8 mouse cellular contexts compared by ENCODE assay signal in the genomic region with DNA sequence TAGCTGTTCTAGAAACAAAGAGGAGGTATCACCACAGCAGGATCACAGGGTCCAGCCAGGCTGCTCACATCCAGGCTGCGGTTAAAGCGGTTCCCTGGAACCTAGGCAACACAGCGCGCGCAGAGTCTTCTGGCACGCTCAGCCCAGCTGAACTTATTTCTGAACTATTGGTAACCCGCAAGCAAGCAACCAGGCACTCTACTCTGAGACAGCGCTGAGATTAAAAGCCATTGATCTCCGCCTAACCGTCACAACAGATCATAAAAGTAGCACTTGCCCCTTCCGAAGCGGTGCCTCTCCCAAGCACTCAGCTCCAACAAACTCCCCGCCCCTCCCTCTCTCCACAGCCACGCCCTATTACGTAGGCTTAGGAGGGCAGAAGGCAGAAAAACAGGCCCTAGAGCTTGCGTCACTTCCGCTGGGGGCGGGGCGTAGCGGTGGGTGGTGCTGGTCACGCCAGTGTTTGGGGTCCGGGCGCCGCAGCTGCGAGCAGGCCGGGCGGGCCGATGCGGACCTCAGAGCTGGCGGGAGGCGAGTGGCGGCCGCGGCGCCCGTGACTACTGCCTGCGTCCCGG. TPM values are rescaled to one million over a fixed set of nuclear protein-coding genes. Genes with fewer than 3 reads are reported as not detected.
DNase-seq lines count a peak whose midpoint lies in the region; ATAC-seq and TF ChIP-seq lines count a peak whose summit lies in the region.

No protein-coding gene starts in this region.

- peak overlapping the region; percentile 85 for H3K4me3 ChIP-seq in bone marrow macrophage, adult 2 months (ENCODE audit: insufficient read depth, low read length)
- peak overlapping the region; percentile 74 for H3K4me3 ChIP-seq in embryonic fibroblast, embryonic 13.5 days (ENCODE audit: insufficient read depth, low read length)
- H3K4me3 ChIP-seq in heart, embryonic 11.5 days (ENCODE audit: low read depth, low read length), result peak overlapping the region; percentile 66
- peak overlapping the region; percentile 81 for H3K4me3 ChIP-seq in kidney, embryonic 16.5 days (ENCODE audit: low read length)
- H3K4me3 ChIP-seq in liver, adult 2 months (ENCODE audit: insufficient read depth, low read depth, low read length), result peak overlapping the region; percentile 74
- H3K4me3 ChIP-seq in myocyte, result peak overlapping the region; percentile 45

- no peak for TF ChIP-seq CTCF in bone marrow macrophage, adult 2 months (IDR thresholded peaks at IDR 0.05; ENCODE audit: low read depth, low read length)
- TF ChIP-seq CTCF in embryonic fibroblast, embryonic 13.5 days (IDR thresholded peaks at IDR 0.05; ENCODE audit: borderline replicate concordance, insufficient read depth, low read length), result no peak
- TF ChIP-seq CTCF in liver, adult 2 months (IDR thresholded peaks at IDR 0.05; ENCODE audit: low read depth, low read length), result no peak

- 0 out of 2 replicates have a peak, but pooled peaks have one; percentile 25 for TF ChIP-seq POLR2A in bone marrow macrophage, adult 2 months (IDR thresholded peaks at IDR 0.05; ENCODE audit: borderline replicate concordance, low read depth, low read length)
- TF ChIP-seq POLR2A in embryonic fibroblast, embryonic 13.5 days (IDR thresholded peaks at IDR 0.05; ENCODE audit: low read depth, low read length), result peak; percentile 98
- TF ChIP-seq POLR2A in liver, adult 2 months (IDR thresholded peaks at IDR 0.05; ENCODE audit: extremely low read depth, insufficient read depth, low read length), result peak; percentile 83
- TF ChIP-seq POLR2A in myocyte (IDR thresholded peaks at IDR 0.05; ENCODE audit: insufficient read length, low read depth), result peak; percentile 96

- peak; percentile 99 for DNase-seq in A20 (ENCODE audit: low read depth, low spot score)
- peak; percentile 94 for DNase-seq in liver, adult 2 months (ENCODE audit: extremely low read depth, low read depth, low spot score)
- peak; percentile 99 for DNase-seq in splenic B cell, adult 2 months (ENCODE audit: low read depth, low spot score)

- ATAC-seq in heart, embryonic 11.5 days (replicated peaks; ENCODE audit: insufficient number of reproducible peaks, low FRiP score, low TSS enrichment), result peak; percentile 99
- peak; percentile 100 for ATAC-seq in kidney, embryonic 16.5 days (ENCODE audit: low FRiP score, low TSS enrichment)

- H3K27ac ChIP-seq in bone marrow macrophage, adult 2 months (ENCODE audit: insufficient read depth, low read depth, low read length), result peak overlapping the region; percentile 75
- H3K27ac ChIP-seq in embryonic fibroblast, embryonic 13.5 days (ENCODE audit: insufficient read depth, low read length), result peak overlapping the region; percentile 36; the same call in 1 of the 2 replicates
- H3K27ac ChIP-seq in heart, embryonic 11.5 days (ENCODE audit: low read depth, low read length), result peak overlapping the region; percentile 97
- peak overlapping the region; percentile 98 for H3K27ac ChIP-seq in kidney, embryonic 16.5 days (ENCODE audit: low read length)
- peak overlapping the region; percentile 91 for H3K27ac ChIP-seq in liver, adult 2 months (replicated peaks; ENCODE audit: insufficient read depth, low read depth, low read length)

- peaks cover 13% of the 10 kb centered on the region for H3K4me1 ChIP-seq in bone marrow macrophage, adult 2 months (ENCODE audit: control insufficient read depth, insufficient read depth, low read length)
- no peaks in the 10 kb centered on the region for H3K4me1 ChIP-seq in embryonic fibroblast, embryonic 13.5 days (ENCODE audit: control insufficient read depth, insufficient read depth, low read length)
- H3K4me1 ChIP-seq in heart, embryonic 11.5 days (ENCODE audit: control insufficient read depth, insufficient read depth, low read length), result no peaks in the 10 kb centered on the region
- peaks cover 11% of the 10 kb centered on the region; the same call in 1 of the 2 replicates for H3K4me1 ChIP-seq in kidney, embryonic 16.5 days (ENCODE audit: insufficient read depth, low read length)
- H3K4me1 ChIP-seq in liver, adult 2 months (ENCODE audit: control insufficient read depth, insufficient read depth, low read length), result peaks cover 12% of the 10 kb centered on the region; the same call in 1 of the 2 replicates

- under 1% methylated on average over 31 of the region's 38 CpGs for WGBS in heart, embryonic 11.5 days (ENCODE audit: insufficient replicate concordance)
- under 1% methylated on average over 38 of the region's 38 CpGs for WGBS in kidney, embryonic 16.5 days
- under 1% methylated on average over 38 of the region's 38 CpGs for WGBS in liver, adult 2 months

- peak overlapping the region; percentile 84 for H3K9ac ChIP-seq in heart, embryonic 11.5 days (ENCODE audit: low read depth, low read length)
- H3K9ac ChIP-seq in kidney, embryonic 16.5 days (replicated peaks; ENCODE audit: low read length), result peak overlapping the region; percentile 88
- H3K9ac ChIP-seq in liver, adult 2 months (ENCODE audit: low read depth, low read length), result peak overlapping the region; percentile 94

- peaks cover 2% of the 10 kb centered on the region; the same call in 1 of the 2 replicates for H3K79me2 ChIP-seq in liver, adult 2 months (ENCODE audit: control insufficient read depth, insufficient read depth, low read length)
- peaks cover 20% of the 10 kb centered on the region for H3K79me2 ChIP-seq in myocyte (ENCODE audit: control insufficient read depth, insufficient read depth)

- peak overlapping the region; percentile 94 for H3ac ChIP-seq in myocyte (ENCODE audit: control insufficient read depth, insufficient read length)

- H3K9me3 ChIP-seq in heart, embryonic 11.5 days (replicated peaks; ENCODE audit: control insufficient read depth, low read length), result no peaks in the 10 kb centered on the region
- H3K9me3 ChIP-seq in kidney, embryonic 16.5 days (ENCODE audit: low read length), result no peaks in the 10 kb centered on the region

- H3K4me2 ChIP-seq in heart, embryonic 11.5 days, result peak overlapping the region; percentile 71
- H3K4me2 ChIP-seq in kidney, embryonic 16.5 days (replicated peaks; ENCODE audit: low read depth, low read length), result peak overlapping the region; percentile 67
- H3K4me2 ChIP-seq in myocyte (ENCODE audit: low read depth), result peak overlapping the region; percentile 70

- H3K36me3 ChIP-seq in heart, embryonic 11.5 days (ENCODE audit: control insufficient read depth, insufficient read depth, low read length), result no peaks in the 10 kb centered on the region
- H3K36me3 ChIP-seq in kidney, embryonic 16.5 days (ENCODE audit: insufficient read depth, low read length), result no peaks in the 10 kb centered on the region
- no peaks in the 10 kb centered on the region for H3K36me3 ChIP-seq in liver, adult 2 months (ENCODE audit: control insufficient read depth, insufficient read depth, low read length)
- no peaks in the 10 kb centered on the region for H3K36me3 ChIP-seq in myocyte (ENCODE audit: control insufficient read depth, insufficient read depth)
- no peaks in the 10 kb centered on the region for H3K36me3 ChIP-seq in splenic B cell, adult 2 months (ENCODE audit: control insufficient read depth, insufficient read depth, low read length, poor library complexity, severe bottlenecking)

- no peaks in the 10 kb centered on the region for H3K27me3 ChIP-seq in heart, embryonic 11.5 days (ENCODE audit: control insufficient read depth, insufficient read depth, low read length)
- H3K27me3 ChIP-seq in kidney, embryonic 16.5 days (ENCODE audit: insufficient read depth, low read length), result no peaks in the 10 kb centered on the region
- no peaks in the 10 kb centered on the region for H3K27me3 ChIP-seq in liver, adult 2 months (ENCODE audit: control insufficient read depth, insufficient read depth, low read length)
- H3K27me3 ChIP-seq in myocyte (ENCODE audit: control insufficient read depth, insufficient read depth, insufficient read length), result no peaks in the 10 kb centered on the region
- no peaks in the 10 kb centered on the region for H3K27me3 ChIP-seq in splenic B cell, adult 2 months (ENCODE audit: control insufficient read depth, insufficient read depth, low read length, poor library complexity, severe bottlenecking)

TF ChIP-seq in myocyte, 11 proteins besides CTCF, POLR2A, EP300 and RAD21 (continues in another document):
- TF ChIP-seq POLR2AphosphoS2 (IDR thresholded peaks at IDR 0.05; ENCODE audit: insufficient read length, low read depth) (peak; percentile 74), MYOD1 (IDR thresholded peaks at IDR 0.05; ENCODE audit: control insufficient read depth in 1 of 3, insufficient read length in 2 of 3, low read depth in 2 of 3) (peak in 2 of 3 experiments; percentile 30 to 52)

RNA-seq across cellular contexts. Expression of a gene that starts 47.6 kb away (rescaled TPM):
- polyA plus RNA-seq in bone marrow macrophage, adult 2 months (2012; ENCODE audit: insufficient read depth, insufficient read length, missing spikeins), result 48.5 and 64.1 TPM in 2 replicates
- 50.0 and 51.4 TPM in 2 replicates for polyA plus RNA-seq in embryonic fibroblast, embryonic 13.5 days (2011; ENCODE audit: insufficient read length, low read depth, missing spikeins)
- 54.6 and 55.5 TPM in 2 replicates for polyA plus RNA-seq in heart, embryonic 11.5 days (2014; fragmentation: Nextera tagmentation; extraction: Ambion mirVana)
- 78.0 and 81.1 TPM in 2 replicates for polyA plus RNA-seq in kidney, embryonic 16.5 days (2015; fragmentation: Nextera tagmentation; extraction: Ambion mirVana)
- 108 and 111 TPM in 2 replicates for total RNA-seq in liver, adult 2 months (2014; rRNA removed)
- 17.2 and 20.5 TPM in 2 replicates for polyA plus RNA-seq in liver, adult 2 months (2012; rRNA removed)
- 13.9 TPM for polyA plus RNA-seq in myocyte (2012; fragmentation: generic; extraction: Trizol)

RNA-seq across cellular contexts. Expression of a gene that starts 58.7 kb away (rescaled TPM):
- polyA plus RNA-seq in bone marrow macrophage, adult 2 months (2012; ENCODE audit: insufficient read depth, insufficient read length, missing spikeins), result 36.5 and 42.5 TPM in 2 replicates
- polyA plus RNA-seq in embryonic fibroblast, embryonic 13.5 days (2011; ENCODE audit: insufficient read length, low read depth, missing spikeins), result 23.3 and 28.3 TPM in 2 replicates
- 29.2 and 37.0 TPM in 2 replicates for polyA plus RNA-seq in heart, embryonic 11.5 days (2014; fragmentation: Nextera tagmentation; extraction: Ambion mirVana)
- 22.6 and 23.2 TPM in 2 replicates for polyA plus RNA-seq in kidney, embryonic 16.5 days (2015; fragmentation: Nextera tagmentation; extraction: Ambion mirVana)
- 15.3 and 17.4 TPM in 2 replicates for total RNA-seq in liver, adult 2 months (2014; rRNA removed)
- polyA plus RNA-seq in liver, adult 2 months (2012; rRNA removed), result 6.7 and 7.2 TPM in 2 replicates
- polyA plus RNA-seq in myocyte (2012; fragmentation: generic; extraction: Trizol), result 10.3 TPM

RNA-seq across cellular contexts. Expression of a gene that starts 59.9 kb away (rescaled TPM):
- polyA plus RNA-seq in bone marrow macrophage, adult 2 months (2012; ENCODE audit: insufficient read depth, insufficient read length, missing spikeins), result 0.56 TPM in 1 of 2 replicates, not detected in the other
- 2.6 and 5.4 TPM in 2 replicates for polyA plus RNA-seq in embryonic fibroblast, embryonic 13.5 days (2011; ENCODE audit: insufficient read length, low read depth, missing spikeins)
- 0.84 and 1.6 TPM in 2 replicates for polyA plus RNA-seq in heart, embryonic 11.5 days (2014; fragmentation: Nextera tagmentation; extraction: Ambion mirVana)
- 10.0 and 10.5 TPM in 2 replicates for polyA plus RNA-seq in kidney, embryonic 16.5 days (2015; fragmentation: Nextera tagmentation; extraction: Ambion mirVana)
- 0.27 TPM in 1 of 2 replicates, not detected in the other for total RNA-seq in liver, adult 2 months (2014; rRNA removed)
- polyA plus RNA-seq in liver, adult 2 months (2012; rRNA removed), result not detected in 2 replicates
- 0.71 TPM for polyA plus RNA-seq in myocyte (2012; fragmentation: generic; extraction: Trizol)

Comparison
In these comparisons a context has a peak if more than half of its experiments do, and no peak if none do; other contexts are left out.
1. Peak in every context shown above with its lines: DNase-seq, ATAC-seq, H3K4me3 ChIP-seq and H3K27ac ChIP-seq.
2. H3K27ac ChIP-seq: peak in every context shown above with its lines; median percentile 98 in kidney, embryonic 16.5 days; 97 in heart, embryonic 11.5 days; 91 in liver, adult 2 months; 75 in bone marrow macrophage, adult 2 months; 36 in embryonic fibroblast, embryonic 13.5 days.
3. POLR2A ChIP-seq: peak in every context shown above with its lines; median percentile 98 in embryonic fibroblast, embryonic 13.5 days; 96 in myocyte; 83 in liver, adult 2 months; 25 in bone marrow macrophage, adult 2 months.